Mouse (Mus musculus): ENCODE measurements around the gene 9230113P08Rik.
"Not testable (repeated sequence)": the region's sequence is repeated elsewhere in the genome, so short reads cannot be mapped to it uniquely, and the experiment has no call there.

The 9230113P08Rik gene

DNA sequence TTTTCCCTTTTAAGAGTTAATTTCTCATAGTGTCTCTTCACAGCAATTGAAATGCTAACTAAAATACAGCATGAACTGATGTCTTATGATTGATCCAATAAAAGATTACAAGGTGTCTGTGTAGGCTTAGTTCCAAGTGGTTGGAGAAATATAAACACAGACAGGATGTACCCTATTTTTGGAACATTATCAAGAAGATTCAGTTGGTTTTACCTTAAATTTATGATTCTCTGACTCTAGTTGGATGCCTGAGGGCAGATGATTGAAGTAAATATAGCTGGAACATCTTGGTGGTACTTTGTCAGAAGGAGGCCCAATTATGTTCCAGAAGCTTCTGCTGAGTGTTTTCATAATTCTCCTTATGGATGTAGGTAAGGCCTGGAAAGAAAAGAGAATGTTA lies at the start of gene 9230113P08Rik:
TSS of gene 9230113P08Rik (plus strand) at position 301 of the 400 bp plus-strand sequence.
- not testable (repeated sequence) for DNase-seq (ENCODE audit: low spot score)

DNA sequence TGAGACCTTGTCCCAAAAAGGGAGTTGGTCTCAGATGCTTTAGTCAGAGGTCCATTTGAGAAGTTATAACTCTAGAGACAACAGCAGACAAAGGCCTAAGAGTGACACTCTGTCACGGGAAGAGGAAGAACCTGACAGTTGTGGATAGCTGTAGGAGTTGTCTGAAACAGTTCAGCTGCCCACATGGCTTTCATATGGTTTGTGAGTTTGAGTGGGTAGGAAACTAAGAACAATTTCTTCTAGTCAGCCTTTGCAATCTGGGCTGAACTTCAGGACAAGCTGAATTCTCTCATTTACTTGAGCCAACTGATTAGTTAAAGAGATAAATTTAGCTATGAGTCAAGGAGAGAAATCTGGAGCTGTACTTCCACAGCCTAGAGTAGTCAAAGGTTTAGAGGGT lies 15.1 kb upstream of the 9230113P08Rik start:
- not testable (repeated sequence) for DNase-seq (ENCODE audit: low spot score)

DNA sequence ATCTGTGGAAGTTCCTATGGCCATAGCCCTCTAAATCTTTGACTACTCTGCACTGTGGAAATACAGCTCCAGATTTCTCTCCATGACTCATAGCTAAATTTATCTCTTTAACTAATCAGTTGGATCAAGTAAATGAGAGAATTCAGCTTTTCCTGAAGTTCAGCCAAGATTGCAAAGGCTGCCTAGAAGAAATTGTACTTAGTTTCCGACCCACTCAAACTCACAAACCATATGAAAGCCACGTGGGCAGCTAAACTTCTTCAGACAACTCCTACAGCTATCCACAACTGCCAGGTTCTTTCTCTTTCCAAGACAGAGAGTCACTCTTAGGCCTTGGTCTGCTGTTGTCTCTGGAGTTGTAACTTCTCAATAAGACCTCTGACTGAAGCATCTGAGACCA lies 3.7 kb upstream of the 9230113P08Rik start:
- no peak for DNase-seq (ENCODE audit: low spot score)

DNA sequence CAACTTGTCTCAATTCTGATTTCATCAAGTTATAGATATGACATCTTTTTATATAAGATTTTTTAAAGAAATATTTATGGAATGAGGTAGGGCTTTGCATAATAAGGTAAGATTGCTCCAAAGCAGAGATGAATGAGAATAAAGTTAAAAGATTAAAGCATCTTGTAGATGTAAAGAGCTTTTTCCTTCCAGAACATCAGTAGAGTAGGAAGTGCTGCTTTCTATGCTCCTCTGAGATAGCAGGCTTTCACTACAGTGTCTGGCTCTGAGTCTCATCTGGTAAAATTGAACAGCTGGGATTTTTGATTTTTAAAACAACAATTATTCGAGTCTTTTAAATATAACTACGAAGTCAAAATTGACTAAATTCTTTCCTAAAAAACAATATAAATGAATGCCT lies 22.6 kb downstream of the 9230113P08Rik start:
- no peak for DNase-seq (ENCODE audit: low spot score)

All from ovary, postnatal 36 days (tissue).